Mouse (Mus musculus): Measurements from ENCODE around the gene Lyrm2.

Gene Lyrm2

DNA sequence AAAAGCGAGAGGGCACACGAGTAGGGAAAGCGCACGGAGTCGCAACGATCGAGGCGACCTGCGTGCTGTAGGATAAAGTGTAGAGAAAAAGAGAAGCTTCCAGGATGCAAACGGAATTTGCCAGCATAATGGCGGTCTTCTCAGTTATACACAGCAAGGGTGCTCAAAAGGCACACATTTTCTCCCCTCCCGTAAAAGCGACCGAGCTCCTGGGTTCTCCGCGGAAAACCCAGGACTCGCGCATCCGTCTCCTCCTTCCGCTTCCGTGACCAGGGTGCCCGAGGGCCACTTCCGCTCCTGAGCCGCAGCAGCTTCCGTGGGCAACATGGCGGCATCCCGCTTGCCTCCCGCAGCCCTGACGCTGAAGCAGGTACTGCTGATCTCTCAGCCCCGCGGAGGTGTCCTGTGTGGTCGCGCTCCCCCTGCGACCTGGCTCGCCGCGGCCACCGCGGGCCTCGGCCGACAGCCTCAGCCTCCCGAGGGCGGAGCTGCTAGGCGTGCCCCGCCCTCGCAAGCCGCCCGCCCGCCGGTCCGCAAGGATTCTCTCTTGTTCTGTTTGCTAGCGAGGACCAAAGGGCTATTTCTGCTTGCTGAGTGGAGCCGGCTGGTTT, at the start of gene Lyrm2:
Gene Lyrm2, plus strand, starts transcription at position 288 of the 611 bp plus-strand sequence.
- CTCF ChIA-PET = interaction anchor here (0.6 to 0.9 kb wide), 2 partner anchors 23 to 53 kb away, joined by 3 read pairs; no protein-coding TSS in a partner anchor

DNA sequence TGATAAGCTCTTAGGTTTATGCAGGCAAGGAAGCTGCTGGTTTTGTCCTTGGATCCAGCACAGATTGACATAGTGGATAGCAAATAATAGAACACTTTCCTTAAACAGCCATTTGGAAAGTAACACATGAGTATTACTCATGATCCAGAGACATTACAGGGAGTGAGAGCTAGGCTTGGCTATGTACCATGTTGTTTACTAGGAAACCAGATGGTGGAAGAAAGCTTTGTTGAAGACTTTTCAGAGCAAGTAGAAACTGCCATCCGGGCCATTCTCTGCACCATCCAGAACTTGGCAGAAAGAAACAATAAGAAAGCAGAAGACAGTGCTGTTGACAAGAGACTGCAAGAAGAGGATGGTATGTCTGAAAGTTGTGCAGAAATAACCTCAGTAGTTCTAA, 49.3 kb upstream of the Lyrm2 start:
- CTCF ChIA-PET = interaction anchor here (0.7 kb wide), 1 partner anchor 271 kb away, joined by 15 read pairs; no protein-coding TSS in a partner anchor

DNA sequence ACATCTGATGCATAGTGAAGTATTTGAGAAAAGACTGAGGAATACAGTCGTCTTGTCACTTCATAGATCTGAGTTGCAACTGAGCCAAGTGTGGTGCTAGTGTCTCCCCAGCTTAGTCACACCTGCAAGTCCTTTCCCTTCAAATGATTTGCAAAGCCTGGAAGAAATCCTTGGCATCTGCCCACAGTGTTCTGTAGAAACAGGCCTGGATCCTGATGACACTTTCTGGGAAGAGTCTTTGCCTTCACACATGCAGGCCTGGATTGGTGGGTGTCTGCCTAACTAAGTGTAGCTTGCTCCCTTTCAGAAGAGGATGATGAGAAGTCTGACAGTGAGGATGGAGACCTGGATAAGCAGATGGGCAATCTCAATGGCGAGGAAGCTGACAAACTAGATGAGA, 42.6 kb upstream of the Lyrm2 start:
- CTCF ChIA-PET = no interaction called here

DNA sequence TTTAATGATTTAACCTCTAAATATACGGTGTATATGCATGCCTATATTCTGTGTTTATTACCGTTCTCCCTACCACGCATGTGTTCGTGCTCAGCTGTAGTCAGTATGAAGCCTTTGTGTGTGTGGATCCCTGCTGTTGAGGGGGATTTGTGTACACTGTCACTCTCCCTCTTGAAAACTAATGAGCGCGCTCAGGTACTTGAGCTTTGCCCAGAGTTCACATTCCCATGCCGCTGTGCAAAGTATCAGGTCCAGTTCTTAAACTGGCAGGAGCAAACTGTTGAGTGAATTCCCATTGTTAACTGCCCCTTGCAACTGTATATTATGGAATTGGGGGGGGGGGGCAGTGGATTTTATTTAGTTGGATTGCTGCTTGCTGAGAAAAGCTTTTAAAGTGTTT, 32.6 kb upstream of the Lyrm2 start:
- CTCF ChIA-PET = no interaction called here

DNA sequence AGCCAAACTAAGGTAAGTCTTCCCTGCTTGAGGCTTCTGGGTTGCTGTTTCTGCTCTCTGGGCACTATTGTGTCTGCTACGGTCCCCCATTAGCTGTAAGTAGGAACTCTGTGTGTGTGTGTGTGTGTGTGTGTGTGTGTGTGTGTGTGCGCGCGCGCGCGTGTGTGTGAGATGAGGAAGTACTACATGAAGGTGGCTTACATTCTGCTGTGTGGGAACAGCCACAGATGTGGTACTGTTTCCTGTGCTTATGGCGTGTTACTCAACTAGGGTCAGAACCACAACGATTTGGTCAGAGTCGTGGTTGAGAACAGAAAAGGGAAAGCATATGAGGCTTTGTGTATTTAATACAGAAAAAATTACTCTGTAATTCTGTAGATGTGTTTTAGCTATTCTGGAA, 32.0 kb upstream of the Lyrm2 start:
- CTCF ChIA-PET = no interaction called here

DNA sequence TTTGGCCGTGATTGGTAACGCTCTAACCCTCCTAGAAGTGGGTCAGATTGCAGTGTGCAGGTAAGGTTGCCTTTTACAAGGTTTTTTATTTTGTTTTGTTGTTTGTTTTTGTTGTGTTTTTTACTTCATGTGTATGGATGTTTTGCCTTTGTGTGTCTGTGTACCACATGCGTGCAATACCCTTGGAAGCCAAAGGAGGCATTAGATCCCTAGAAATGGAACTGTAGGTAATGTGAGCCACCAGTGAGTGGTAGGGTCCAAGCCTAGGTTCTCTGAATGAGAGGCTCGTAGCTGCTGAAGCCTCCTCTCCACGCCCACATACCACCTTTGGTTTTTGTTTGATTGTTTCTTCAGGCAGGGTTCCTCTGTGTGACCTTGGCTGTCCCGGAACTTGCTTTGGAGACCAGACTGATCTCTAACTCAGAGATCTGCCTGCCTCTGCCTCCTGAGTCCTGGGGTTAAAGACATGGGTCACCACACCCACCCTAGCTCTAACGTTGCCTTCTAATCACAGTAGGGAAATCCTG, 29.7 kb upstream of the Lyrm2 start:
- CTCF ChIA-PET = no interaction called here

DNA sequence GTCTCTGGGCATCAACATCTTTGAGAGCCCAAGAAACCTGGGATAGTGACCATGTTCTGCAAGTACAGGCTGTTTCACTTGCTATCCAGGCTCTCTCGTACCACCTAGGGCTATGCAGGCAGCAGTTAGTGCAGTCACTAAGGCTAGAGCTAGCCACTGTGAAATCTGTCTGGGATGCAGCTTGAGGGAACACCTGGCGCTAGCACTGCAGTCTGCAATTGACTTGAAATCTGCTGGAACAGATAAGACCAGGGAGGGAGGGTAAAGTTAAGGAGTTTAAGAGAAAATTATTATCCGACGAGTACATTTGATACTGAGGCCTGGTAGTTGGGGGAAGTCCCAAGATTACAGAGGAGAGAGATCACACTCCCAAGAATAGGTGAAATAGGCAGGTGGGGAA, 20.1 kb upstream of the Lyrm2 start:
- CTCF ChIA-PET = no interaction called here

DNA sequence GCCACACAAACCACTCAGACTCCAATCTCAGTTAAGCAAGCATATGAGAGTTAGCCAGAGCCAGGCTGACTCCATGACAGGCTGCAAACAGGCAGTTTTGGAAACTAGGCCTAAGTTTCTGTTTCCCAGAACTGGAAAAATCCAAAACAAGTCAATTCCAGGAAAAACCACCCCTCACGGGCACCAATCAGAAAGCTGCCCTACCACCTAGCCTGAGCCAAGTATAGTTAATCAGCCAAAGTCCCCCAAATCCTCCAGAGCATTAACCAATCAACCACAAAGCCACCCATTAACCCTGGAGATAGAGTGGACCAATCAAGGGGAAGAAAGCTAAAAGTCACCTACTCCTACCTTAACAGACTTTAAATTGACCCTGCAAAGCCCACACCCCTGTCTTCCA, 12.9 kb upstream of the Lyrm2 start:
- CTCF ChIA-PET = interaction anchor here (0.6 kb wide), 1 partner anchor 509 kb away, joined by 3 read pairs; no protein-coding TSS in a partner anchor

DNA sequence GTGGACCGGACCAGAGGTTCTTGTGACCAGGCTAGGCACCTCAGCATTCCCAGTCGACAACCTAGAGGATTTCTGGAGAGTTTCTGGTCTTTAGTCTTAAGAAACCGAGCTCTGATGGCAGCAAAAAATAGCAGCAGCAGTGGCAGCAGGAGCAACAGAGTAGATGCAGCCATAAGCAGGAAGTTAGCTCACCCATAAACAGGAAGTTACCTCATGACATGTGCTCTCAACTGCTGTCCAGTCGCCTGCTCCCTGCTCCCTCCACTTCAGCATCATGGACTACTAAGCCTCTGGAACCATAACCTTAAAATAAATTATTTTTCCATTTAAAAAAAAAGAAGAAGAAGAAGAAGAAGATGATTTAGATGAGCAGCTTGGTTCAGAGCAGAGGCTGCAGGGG, 11.0 kb upstream of the Lyrm2 start:
- CTCF ChIA-PET = no interaction called here

DNA sequence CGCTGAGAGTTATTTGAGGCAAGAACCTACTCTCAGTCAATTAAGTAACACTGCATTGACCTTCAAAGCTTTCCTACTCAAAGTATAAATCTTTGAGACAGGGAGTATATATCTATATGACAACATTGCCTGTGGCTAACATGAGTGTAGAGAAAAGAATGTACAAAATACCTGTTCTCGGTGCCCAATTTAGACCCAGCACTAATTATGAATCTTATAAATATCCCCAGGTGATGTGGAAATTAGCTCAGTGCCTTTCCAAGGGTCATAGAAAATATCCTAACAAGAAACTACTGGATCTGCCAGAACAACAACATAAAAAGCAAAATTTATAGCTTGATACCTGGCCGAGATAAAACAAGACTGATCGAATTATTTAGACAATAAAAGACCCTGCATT, 1.1 kb upstream of the Lyrm2 start:
- CTCF ChIA-PET = no interaction called here

DNA sequence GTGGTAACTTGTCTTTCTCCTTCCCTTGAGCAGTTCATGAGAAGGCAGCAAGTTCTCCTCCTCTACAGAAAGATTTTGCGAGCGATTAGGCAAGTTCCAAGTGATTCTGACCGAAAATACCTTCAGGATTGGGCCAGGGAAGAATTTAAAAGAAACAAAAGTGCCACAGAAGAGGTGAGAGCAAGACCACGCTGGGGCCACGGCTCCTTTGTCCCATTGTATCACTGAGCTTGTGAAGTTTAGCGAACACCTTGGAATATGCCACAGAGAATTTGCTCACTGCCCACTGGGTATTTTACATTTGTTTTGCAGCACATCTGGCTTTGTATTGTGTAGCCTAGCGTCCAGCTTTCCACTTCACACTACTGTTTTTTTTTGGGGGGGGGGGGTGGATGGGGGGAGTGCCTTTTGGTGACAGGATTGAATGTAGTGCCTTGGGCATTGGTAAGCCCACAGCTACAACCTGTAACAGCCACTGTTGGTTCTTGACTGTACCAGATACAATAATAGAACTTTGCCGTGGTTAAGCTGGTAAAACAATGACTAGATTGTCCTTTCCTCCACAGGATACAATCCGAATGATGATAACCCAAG, 621 bp downstream of the Lyrm2 start:
- CTCF ChIA-PET = interaction anchor here (0.6 kb wide), 1 partner anchor 53 kb away, joined by 3 read pairs; no protein-coding TSS in a partner anchor

DNA sequence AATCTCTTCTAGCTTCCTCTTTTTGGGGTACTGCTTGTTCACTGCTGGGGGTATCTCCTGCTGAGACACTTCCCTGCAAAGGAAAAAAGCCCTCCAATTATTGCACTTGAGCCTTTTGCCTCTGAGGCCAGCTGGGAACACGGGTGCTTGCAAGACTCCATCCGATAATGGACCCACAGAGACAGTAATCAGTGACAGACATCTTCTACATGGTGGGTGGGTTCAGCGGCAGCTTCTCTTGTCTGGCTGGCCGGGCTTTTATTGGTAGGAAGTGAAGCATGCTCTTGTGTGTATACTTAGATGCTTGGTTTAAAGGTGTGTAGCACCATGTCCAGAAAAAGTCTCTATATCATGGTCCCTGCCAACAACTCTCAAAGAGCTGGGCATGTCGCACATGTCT, 17.4 kb downstream of the Lyrm2 start:
- CTCF ChIA-PET = no interaction called here

DNA sequence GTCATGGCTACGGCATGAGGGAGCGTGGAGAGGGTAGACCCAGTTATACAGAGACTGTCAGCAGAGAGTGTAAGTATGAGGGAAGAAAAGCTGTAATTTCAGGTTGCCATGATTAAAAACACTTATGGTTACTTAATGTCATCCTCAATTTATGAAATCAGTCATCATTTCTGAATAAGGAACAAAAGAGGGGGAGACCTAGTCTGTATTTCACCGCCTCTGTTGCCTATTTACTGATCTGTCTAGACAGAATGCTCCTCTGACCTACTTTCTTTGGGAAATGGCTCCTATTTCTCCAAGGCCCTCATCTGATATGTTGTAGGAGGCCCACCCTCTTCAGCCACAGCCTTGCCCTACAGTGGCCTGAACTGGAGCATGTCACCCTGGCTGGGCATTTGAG, 20.6 kb downstream of the Lyrm2 start:
- CTCF ChIA-PET = no interaction called here

DNA sequence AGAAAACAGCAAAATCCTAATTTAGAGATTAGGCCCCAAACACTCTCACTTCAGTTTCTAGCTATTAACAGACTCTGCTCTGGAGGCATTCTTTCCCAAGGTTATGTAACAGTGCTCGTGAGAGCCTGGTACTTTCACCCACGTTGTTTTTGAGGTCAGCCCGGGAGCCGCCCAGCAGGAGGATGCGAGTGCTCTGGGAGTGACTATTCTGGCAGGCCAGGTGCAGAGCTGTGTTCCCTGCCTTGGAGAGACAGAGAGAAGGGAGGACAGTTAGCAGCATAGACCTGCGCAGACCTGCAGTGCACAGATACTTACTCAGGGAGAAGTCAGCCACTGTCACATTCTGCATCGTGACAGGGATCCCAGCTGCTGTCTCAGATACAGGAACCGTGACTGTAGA, 24.2 kb downstream of the Lyrm2 start:
- CTCF ChIA-PET = no interaction called here

DNA sequence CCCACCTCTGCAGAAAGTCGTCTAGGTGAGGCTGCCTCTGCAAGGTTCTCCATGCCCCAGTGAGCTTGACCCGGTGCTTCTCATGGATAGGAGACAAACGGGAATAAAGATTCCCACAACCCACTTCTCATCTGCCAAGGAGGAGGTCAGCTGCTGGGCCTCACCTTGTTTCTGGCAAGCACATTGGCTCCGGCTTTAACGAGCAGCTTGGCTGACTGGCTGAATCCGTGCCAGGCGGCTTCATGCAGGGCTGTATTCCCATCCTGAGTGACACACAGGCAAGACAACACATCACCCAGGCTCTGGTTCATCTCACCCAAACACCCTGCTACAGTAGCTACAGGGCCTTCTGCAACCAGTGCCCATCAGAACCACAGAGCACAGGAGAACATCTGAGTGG, 26.9 kb downstream of the Lyrm2 start:
- CTCF ChIA-PET = no interaction called here

DNA sequence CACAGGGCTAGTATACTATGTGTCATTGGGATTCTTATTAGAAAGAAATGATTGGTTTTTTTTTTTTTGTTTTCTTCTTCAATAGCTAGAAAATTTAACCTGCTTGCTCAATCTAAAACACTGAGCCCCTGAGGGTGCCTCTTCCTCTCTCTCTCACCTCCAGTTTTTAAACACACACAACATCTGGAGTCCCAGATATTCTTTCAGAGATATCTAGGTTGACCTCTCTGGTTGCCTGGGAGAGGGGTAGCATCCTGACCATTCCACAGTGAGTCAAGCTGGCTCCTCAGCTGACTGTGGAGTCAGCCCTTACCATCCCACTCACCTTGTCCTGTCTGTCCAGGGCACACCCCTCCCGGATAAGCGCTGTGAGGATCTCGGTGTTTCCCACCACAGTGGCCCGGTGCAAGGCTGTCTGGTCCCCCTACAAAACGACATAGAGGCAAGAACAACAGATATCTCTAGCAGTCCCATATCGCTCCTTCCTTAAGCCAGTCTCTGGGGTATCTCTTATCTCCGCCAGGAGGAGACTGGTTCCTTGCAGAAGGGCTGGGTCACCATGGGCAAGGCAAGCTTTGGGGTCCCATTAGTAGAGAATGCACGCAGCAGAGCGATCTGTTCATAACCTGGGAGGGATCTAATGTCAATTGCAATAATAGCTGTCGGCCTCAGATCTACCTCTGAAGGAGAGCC, 28.5 kb downstream of the Lyrm2 start:
- CTCF ChIA-PET = no interaction called here

DNA sequence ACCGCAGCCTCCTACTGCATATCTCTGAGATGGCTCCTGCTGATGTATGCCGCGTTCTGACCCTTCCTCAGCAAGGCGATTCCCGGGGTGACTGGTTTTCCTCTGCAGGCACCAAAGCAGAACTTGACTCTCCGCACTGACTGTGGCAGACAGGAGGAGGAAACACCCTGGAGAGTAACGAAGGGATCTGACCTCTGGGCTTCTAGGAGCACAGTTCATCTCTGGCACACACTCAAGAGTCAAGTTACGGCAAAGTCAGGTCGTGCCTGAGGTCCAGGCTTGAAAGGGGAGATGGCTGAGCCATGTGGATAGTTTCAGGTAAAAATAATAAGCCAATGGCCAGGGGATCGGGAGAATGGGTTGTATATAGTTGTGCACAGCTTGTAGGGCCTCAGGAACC, 29.3 kb downstream of the Lyrm2 start:
- CTCF ChIA-PET = no interaction called here

DNA sequence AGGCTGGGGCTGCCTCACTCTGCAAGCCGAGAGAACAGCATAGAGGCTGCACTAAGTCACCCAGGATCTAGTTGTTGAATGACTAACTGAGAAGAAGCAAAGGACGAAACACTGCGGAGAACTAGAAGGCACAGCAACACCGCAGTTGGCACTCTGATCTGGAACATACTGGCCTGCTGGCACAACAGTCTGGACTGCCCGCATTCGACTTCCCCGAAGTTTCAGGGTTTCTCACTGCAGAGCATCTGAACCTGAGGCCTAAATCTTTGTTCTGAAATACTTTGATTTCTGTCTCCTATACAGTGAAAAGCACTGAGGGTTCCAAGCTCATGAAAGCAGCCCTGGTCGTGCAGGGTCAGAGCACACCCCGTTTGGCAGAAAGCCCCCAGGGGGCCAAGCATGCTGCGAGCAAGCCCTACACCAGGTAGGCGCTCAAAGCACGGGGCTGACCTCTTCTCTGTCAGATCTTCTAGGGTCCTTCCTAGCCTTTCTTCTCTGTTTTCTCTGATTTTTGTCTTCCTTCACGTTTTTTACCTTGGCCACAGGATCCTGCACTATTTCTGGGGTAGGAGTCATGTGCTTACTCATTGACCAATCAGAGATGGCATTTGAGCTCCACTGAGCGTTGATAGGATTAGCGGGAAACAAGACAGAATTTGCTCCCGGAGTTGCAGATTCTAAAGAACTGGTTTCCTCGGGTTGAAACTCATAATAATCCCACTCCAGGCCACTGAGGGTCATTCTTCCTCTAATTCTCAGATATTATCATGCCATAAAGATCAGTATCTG, 33.6 kb downstream of the Lyrm2 start:
- CTCF ChIA-PET = no interaction called here

DNA sequence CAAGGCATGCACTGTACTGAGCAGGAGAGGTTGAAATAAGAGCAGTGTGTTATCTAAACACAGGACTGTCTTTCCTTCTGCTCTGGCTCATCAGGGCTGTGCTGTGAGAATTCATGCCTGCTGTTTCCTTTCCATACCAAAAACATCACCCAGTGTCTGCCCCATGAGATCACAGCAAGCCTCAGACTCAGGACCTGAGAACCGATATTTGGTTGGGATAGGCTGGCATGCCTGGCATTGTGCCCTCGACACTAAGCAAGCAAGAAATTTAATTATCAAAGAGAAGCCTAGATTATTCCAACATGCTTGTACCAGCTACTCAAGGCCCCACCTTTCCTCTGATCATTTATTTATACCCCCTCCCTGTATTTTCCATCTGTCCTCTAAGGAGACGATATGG, 34.5 kb downstream of the Lyrm2 start:
- CTCF ChIA-PET = no interaction called here

DNA sequence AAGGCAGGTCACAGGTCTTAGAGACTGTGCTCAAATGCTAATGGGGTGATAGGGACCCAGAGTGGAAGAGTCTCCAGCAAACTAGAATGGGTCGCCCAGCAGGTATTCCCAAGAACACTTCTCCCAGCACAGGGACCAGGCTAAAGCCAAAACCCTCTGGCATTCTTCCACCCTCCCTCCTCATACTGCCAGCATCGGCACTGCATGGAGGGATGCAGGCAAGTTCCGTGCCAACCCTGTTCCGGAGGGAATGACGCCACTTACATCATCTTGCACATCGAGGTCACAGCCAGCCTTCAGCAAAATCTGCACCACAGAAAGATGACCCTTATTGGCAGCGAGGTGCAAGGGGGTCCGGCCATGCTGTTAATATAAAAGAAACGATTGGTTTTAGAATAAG, 36.0 kb downstream of the Lyrm2 start:
- CTCF ChIA-PET = no interaction called here

DNA sequence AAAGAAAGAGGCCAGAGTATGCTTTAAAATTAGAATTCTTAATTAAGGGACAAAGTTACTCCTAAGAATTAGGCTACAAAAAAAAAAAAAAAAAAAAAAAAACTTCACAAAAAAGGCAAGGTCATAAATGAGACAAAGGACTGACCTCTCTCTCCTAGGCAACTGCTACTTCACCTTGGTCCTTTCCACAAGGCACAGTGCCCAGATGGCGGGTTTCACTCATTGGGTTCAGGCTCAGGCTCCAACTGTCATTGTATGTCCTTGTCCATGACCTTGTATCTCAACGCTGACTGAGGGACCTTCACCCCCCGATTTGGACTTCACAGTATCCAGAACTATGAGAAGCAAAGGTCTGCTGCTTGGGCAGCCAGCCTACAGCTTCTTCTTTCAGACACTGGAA, 38.3 kb downstream of the Lyrm2 start:
- CTCF ChIA-PET = no interaction called here
